Mouse (Mus musculus) naive thymus-derived CD4-positive, alpha-beta T cell, adult 2 months (primary cell): ENCODE measurements around the gene Pfn3.

Source experiments
- DNase-seq: peaks from one replicate; pipeline ENCODE4 v3.0.0-alpha.2; 2011; ENCODE audit warnings: low read depth

The Pfn3 gene

DNA sequence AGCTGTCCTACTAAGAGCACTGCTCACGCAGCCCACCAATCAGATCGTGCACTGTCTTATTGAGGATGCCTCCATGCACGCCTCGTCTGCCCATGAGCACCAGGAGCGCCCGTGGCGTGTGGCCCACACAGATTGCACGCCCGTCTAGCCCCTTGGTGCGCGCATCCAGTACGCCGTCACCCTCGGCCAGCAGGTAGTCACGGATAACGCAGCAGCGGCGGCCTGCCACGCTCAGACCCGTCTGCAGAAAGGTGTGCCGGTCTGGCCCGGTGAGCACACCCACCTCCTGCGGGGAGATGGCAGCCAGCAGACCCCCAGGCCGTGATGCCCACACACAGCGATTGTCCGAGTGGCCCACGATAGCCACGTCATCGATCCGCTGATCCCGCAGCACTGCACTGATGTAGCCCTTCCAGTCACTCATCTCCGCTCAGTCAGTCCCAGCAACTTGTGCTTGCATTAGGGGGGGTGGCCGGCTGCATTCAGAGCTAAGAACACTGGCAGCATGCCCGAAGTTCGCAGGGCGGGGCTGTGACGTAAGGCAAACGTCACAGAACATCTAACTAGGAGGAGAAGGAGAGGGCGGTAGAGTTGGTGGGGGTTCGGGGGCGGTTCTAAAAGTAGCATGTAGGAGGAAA is at the start of gene Pfn3:
Pfn3 (minus strand) TSS at position 490 of the 638 bp plus-strand sequence.
- DNase-seq: no peak

DNA sequence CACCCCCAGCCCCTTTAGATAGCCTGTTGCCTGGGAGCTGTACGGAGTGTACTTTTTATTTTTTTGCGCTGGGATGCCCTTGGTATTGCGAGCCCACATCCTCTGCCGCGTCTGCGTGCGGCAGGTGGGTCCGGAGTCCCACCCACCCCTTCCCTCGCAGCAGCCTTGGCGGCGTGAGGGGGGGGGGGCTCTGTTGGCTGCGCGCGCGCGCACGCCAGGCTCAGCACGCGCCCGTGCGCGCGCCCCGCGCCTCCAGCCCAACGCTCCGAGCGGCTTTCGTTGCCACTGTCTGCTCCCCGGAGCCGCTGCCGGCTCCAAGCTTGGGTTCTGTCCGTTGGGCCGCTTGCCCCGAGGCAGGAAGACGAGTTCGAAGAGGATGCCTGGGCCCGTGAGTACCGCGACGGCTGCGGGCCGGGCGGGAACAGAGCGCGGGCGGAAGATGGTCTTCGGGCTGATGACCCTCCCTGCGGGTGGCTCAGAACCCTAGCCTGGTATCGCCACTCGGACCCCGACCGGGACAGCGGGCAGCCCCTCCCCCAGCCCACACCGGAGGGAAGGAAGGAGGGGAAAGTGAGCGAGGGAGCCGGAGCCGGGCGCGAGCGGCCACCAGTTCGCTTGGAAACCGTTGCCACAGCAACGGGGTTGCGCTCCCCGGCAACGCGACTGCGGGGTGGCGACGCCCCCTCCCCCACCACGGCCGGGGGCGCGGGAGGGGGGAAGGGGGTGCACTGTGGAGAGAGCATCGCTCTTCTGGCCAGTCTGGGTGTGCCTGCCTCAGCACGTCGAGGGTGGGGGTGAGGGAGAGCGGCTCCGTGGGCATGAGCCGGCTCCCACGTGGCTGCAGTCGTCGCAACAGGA is 49.2 kb upstream of the Pfn3 start, which contains the start of gene Prr7:
Prr7 (plus strand) TSS at position 241 of the 858 bp plus-strand sequence.
- peak; percentile 87 for DNase-seq

GRCm38 (mm10) chr13:55463399-55464026 is 48.5 kb upstream of the Pfn3 start:
- no peak for DNase-seq

GRCm38 (mm10) chr13:55462965-55463364 is 47.9 kb upstream of the Pfn3 start:
- peak; percentile 51 for DNase-seq

- DNase-seq: no peak
Measured at GRCm38 (mm10) chr13:55451785-55452549, 36.9 kb upstream of the Pfn3 start.

DNA sequence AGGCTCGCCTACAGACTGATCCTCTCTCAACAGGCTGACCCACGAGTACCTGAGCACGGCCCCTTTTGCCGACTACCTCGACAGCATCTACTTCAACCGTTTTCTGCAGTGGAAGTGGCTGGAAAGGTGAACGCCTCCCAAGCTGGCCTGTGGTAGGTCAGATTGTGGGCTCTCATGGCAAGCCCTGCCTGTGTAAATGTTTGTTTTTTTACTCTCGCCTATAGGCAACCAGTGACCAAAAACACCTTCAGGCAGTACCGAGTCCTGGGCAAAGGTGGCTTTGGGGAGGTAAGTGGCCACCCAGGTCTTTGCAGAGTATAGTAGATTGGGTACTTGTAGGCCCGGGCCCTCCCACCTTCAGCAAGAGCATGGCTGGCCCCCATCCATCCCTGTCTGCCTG is 36.3 kb upstream of the Pfn3 start:
- no peak for DNase-seq

- DNase-seq: no peak
Measured at GRCm38 (mm10) chr13:55450511-55450980, 35.5 kb upstream of the Pfn3 start.

- DNase-seq: peak; percentile 58
Measured at GRCm38 (mm10) chr13:55449679-55450441, 34.8 kb upstream of the Pfn3 start.

DNA sequence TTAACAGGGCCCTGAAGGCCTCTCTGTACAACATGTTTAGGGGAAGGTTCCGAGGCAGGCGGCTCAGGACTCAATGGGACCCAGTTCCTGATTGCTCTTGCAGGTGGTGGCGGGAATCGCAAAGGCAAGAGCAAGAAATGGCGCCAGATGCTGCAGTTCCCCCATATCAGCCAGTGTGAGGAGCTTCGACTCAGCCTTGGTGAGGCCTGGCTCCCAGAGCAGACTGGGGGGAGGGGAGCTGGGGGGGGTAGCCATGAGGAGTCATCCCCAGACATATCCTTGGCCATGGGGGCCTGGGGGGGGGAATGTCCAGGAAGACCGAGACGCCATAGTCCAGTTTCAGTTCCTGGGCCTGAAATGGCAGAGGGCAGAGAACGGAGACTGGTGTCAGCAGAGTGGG is 34.2 kb upstream of the Pfn3 start:
- DNase-seq: peak; percentile 35

GRCm38 (mm10) chr13:55448131-55448530 is 33.1 kb upstream of the Pfn3 start:
- peak; percentile 54 for DNase-seq

DNA sequence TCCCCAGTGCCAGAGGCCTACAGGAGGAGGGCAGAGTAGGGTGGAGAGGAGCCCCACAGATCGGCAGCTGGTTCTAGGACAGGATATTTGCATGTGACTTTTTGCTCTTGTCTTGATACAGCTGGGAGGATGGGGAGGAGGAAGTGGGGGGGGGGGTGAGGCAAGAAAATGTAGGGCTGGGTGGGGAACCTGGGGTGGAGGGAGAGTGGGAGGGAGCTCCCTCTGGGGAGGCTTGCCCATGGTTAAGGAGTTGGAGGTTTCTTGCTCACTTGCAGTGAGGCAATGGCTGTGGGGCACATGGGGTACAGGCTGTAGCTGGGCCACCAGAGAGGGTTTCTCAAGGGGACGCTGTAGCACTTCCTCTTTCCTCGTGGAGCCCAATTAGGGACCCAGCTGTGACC is 32.5 kb upstream of the Pfn3 start:
- peak; percentile 72 for DNase-seq

GRCm38 (mm10) chr13:55446483-55447105 is 31.6 kb upstream of the Pfn3 start:
- DNase-seq: peak; percentile 37

DNA sequence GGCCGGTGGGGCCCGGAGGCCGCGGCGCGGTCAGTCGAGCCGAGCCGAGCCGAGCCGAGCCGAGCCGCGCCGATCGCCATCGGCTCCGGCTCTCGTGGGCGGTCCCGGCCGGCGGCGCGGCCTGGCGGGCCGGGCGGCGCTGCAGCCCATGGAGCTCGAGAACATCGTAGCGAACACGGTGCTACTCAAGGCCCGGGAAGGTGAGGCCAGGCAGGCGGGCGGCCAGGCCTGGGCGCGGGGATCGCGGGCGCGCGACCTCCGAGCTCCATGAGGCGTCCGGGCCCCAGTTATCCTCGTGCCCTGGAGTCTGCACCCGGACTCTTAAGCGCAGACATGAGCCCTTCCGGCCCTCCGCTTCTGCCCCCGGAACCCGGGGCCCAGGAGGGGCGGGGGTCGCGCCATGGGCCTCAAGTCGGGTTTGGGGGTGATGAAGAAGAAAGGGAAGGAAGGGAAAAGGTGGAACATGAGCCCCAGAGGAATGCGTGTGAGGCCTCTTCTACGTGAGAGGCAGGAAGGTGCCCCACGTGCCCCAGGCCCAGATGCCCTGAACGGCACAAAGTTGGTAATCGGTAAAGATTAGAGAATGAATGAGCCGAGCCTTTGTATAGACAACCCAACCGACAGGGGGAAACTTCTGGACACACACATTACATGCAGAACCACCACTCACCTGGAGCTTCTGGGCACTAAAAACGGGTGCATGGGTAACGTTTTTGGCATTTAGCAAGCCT is 30.5 kb upstream of the Pfn3 start:
- DNase-seq: peak; percentile 69

DNA sequence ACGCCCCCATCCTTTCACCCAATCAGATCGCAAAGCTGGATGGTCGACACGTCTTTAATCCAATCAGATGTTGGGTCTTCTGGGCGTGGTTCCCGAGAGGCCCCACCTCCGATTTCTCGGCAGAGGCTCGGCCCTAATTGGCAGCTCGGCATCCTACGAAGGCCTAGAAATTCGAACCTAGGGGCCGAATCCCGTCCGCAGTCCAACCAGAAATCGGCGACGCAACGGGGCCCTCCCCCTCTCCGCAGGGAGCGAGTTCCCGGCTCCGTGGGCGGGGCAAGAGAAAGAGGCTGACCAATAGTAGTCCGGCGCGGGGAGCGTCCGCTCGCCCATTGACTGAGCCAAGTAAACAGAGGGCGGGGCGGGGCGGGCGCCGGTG is 29.9 kb upstream of the Pfn3 start, which contains the start of gene Grk6:
Grk6 (plus strand) TSS at position 136 of the 379 bp plus-strand sequence.
- peak; percentile 99 for DNase-seq

GRCm38 (mm10) chr13:55444286-55444936 is 29.4 kb upstream of the Pfn3 start:
- DNase-seq: peak; percentile 91

- DNase-seq: peak; percentile 83
Measured at GRCm38 (mm10) chr13:55443799-55444285, 28.8 kb upstream of the Pfn3 start.

- DNase-seq: peak; percentile 48
Measured at GRCm38 (mm10) chr13:55437111-55437629, 22.1 kb upstream of the Pfn3 start.

GRCm38 (mm10) chr13:55431889-55432685 is 17.1 kb upstream of the Pfn3 start:
- DNase-seq: peak; percentile 89
